Mouse (Mus musculus): ENCODE measurements around the gene Nfkbia. TPM values are rescaled to one million over a fixed set of nuclear protein-coding genes. Genes with fewer than 3 reads are reported as not detected.

Gene Nfkbia
- polyA plus RNA-seq (2014; fragmentation: Nextera tagmentation; extraction: Ambion mirVana): 40.8 and 41.2 TPM in 2 replicates

DNA sequence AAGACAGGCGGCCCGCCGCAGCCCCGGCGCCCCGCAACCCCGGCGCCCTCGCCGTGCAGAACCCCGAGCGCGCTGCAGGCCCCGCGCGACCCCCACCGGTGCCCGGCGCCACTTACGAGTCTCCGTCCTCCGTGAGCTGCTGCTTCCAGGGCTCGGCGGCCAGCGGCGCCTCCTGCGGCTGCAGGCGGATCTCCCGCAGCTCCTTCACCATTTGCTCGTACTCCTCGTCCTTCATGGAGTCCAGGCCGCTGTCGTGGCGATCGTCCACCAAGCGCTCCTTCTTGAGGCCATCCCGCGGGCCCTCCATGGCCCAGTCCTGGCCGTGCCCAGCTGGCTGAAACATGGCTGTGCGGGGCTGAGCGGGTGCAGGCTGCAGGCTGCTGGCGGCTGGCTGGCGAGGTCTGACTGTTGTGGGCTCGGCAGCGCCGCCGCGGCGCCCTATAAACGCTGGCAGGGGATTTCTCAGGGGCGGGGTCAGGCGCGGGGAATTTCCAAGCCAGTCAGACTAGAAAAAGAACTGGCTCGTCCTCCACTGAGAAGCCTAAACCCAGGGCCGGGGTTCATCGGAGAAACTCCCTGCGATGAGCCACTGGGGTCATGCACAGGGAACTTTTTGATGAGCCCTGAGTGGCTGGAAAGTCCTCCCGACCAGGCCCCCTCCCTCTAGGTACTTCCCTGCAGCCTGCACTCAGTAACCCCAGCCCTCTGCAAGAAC lies at the start of gene Nfkbia:
TSS of gene Nfkbia (minus strand) at position 464 of the 715 bp plus-strand sequence.
- Histone ChIP-seq H3K4me3 (ENCODE audit: low read depth, low read length) (peak within 1 kb of the TSS; percentile 87), H3K9ac (ENCODE audit: low read length) (peak within 1 kb of the TSS; percentile 94), H3K36me3 (ENCODE audit: control insufficient read depth, insufficient read depth, low read length) (no peaks in the 10 kb centered on the region; the same call in 1 of the 2 replicates), H3K27me3 (ENCODE audit: control insufficient read depth, insufficient read depth, low read length) (no peaks in the 10 kb centered on the region), H3K4me1 (replicated peaks; ENCODE audit: control insufficient read depth, insufficient read depth, low read length) (peaks cover 7% of the 10 kb centered on the region), H3K27ac (ENCODE audit: low read depth, low read length) (peak within 1 kb of the TSS; percentile 98), H3K9me3 (ENCODE audit: control insufficient read depth, low read length) (no peaks in the 10 kb centered on the region), H3K4me2 (ENCODE audit: low read depth, low read length, severe bottlenecking) (peak within 1 kb of the TSS; percentile 85)
- ATAC-seq (replicated peaks; ENCODE audit: low FRiP score): peak; percentile 90
- DNase-seq (ENCODE audit: low spot score): peak; percentile 95
- under 1% methylated on average over 52 of the region's 58 CpGs for WGBS

DNA sequence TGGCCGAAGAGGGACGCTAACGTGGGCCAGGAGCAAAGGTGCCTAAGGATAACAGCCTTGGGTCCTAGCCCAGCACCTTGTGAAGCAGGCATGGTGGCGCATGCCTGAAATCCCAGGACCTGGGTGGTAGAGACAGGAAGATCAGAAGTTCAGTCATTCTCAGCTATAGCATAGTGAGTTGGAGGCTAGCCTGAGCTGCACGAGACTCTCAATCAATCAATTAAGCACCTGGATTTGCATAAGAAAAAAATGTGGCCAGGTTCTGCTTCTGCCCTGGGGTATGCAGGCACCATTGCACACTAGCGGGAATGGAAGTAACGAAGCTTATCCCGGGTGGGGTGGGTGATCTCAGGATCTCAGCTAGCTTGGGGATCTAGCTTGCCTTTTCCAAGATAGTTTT lies 46.7 kb upstream of the Nfkbia start:
- H3K9ac ChIP-seq (ENCODE audit: low read length): no peak overlapping the region
- H3K9me3 ChIP-seq (ENCODE audit: control insufficient read depth, low read length): no peaks in the 10 kb centered on the region
- H3K4me2 ChIP-seq (ENCODE audit: low read depth, low read length, severe bottlenecking): no peak overlapping the region
- 42% methylated on average over 8 of the region's 8 CpGs for WGBS
- H3K4me1 ChIP-seq (replicated peaks; ENCODE audit: control insufficient read depth, insufficient read depth, low read length): no peaks in the 10 kb centered on the region
- no peaks in the 10 kb centered on the region for H3K36me3 ChIP-seq (ENCODE audit: control insufficient read depth, insufficient read depth, low read length)
- DNase-seq (ENCODE audit: low spot score) (no peak), ATAC-seq (replicated peaks; ENCODE audit: low FRiP score) (no peak)
- H3K27ac ChIP-seq (ENCODE audit: low read depth, low read length): no peak overlapping the region
- 0 out of 2 replicates have a peak, but pooled peaks cover 3% of the 10 kb centered on the region for H3K27me3 ChIP-seq (ENCODE audit: control insufficient read depth, insufficient read depth, low read length)
- no peak overlapping the region for H3K4me3 ChIP-seq (ENCODE audit: low read depth, low read length)

DNA sequence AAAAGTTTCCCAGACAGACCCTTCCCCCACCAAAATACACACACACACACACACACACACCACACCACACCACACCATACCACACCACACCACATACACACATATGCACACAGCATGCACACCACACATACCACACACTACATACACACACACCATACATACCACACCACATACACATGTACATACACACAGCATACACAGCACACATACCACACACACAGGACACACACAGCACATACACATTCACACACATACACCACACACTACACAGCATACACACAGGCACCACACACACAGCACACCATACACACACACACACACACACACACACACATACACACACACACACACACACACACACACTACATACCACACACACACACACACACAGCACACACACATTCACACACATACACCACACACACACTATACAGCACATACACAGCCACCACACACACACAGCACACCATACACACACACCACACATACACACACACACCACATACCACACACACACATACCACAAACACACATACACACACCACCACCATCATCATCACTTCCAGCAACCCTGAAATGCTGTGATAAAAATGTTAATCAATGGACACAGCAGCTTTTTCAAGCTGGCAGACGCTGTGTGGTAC lies 46.0 kb upstream of the Nfkbia start:
- Histone ChIP-seq H3K27ac (ENCODE audit: low read depth, low read length) (no peak overlapping the region), H3K27me3 (ENCODE audit: control insufficient read depth, insufficient read depth, low read length) (0 out of 2 replicates have a peak, but pooled peaks cover 3% of the 10 kb centered on the region), H3K4me3 (ENCODE audit: low read depth, low read length) (no peak overlapping the region), H3K4me2 (ENCODE audit: low read depth, low read length, severe bottlenecking) (no peak overlapping the region), H3K36me3 (ENCODE audit: control insufficient read depth, insufficient read depth, low read length) (no peaks in the 10 kb centered on the region), H3K9ac (ENCODE audit: low read length) (no peak overlapping the region), H3K9me3 (ENCODE audit: control insufficient read depth, low read length) (no peaks in the 10 kb centered on the region), H3K4me1 (replicated peaks; ENCODE audit: control insufficient read depth, insufficient read depth, low read length) (no peaks in the 10 kb centered on the region)
- ATAC-seq (replicated peaks; ENCODE audit: low FRiP score) (peak; percentile 49; the same call in 1 of the 2 replicates), DNase-seq (ENCODE audit: low spot score) (no peak)
- 89% methylated on average over 1 of the region's 1 CpGs for WGBS

GRCm38 (mm10) chr12:55537742-55538141 lies 45.3 kb upstream of the Nfkbia start:
- H3K36me3 ChIP-seq (ENCODE audit: control insufficient read depth, insufficient read depth, low read length): no peaks in the 10 kb centered on the region
- H3K4me2 ChIP-seq (ENCODE audit: low read depth, low read length, severe bottlenecking): no peak overlapping the region
- no peaks in the 10 kb centered on the region for H3K4me1 ChIP-seq (replicated peaks; ENCODE audit: control insufficient read depth, insufficient read depth, low read length)
- WGBS: 36% methylated on average over 7 of the region's 7 CpGs
- H3K27ac ChIP-seq (ENCODE audit: low read depth, low read length): no peak overlapping the region
- DNase-seq (ENCODE audit: low spot score) (no peak), ATAC-seq (replicated peaks; ENCODE audit: low FRiP score) (no peak)
- H3K9me3 ChIP-seq (ENCODE audit: control insufficient read depth, low read length): no peaks in the 10 kb centered on the region
- H3K4me3 ChIP-seq (ENCODE audit: low read depth, low read length): no peak overlapping the region
- 0 out of 2 replicates have a peak, but pooled peaks cover 3% of the 10 kb centered on the region for H3K27me3 ChIP-seq (ENCODE audit: control insufficient read depth, insufficient read depth, low read length)
- no peak overlapping the region for H3K9ac ChIP-seq (ENCODE audit: low read length)

DNA sequence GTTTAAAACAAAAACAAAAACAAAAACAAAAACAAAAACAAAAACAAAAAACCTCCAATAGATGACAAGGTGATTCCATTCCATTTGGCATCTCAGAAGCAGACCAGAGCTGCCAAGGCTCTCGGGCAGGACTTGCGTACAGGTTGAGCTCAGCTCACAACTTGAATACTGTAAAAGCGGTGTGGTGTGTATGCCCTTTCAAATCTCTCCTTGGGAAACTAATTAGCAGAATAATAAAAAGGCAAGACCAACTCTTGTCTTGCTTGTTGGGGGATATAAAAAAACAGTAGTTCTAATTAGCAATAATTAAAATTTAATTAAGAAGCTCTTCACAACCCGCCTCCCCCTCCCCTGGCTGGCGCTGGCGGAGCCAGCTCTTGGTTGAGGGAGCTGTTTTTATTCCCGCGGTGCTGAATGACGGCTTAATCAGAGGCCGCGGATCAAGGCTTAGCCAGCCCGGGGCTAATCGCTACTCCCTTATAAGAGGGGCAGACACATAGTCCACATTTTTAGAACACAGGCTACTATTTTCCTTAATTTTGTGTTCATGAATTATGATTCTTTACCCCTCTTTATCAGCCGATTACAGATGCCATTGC lies 44.2 kb upstream of the Nfkbia start:
- Histone ChIP-seq H3K27me3 (ENCODE audit: control insufficient read depth, insufficient read depth, low read length) (0 out of 2 replicates have a peak, but pooled peaks cover 3% of the 10 kb centered on the region), H3K9me3 (ENCODE audit: control insufficient read depth, low read length) (no peaks in the 10 kb centered on the region), H3K4me2 (ENCODE audit: low read depth, low read length, severe bottlenecking) (no peak overlapping the region; the same call in 1 of the 2 replicates), H3K36me3 (ENCODE audit: control insufficient read depth, insufficient read depth, low read length) (no peaks in the 10 kb centered on the region), H3K27ac (ENCODE audit: low read depth, low read length) (no peak overlapping the region), H3K4me3 (ENCODE audit: low read depth, low read length) (no peak overlapping the region), H3K4me1 (replicated peaks; ENCODE audit: control insufficient read depth, insufficient read depth, low read length) (no peaks in the 10 kb centered on the region), H3K9ac (ENCODE audit: low read length) (no peak overlapping the region)
- 3% methylated on average over 14 of the region's 14 CpGs for WGBS
- DNase-seq (ENCODE audit: low spot score) (peak; percentile 84), ATAC-seq (replicated peaks; ENCODE audit: low FRiP score) (peak; percentile 77)

GRCm38 (mm10) chr12:55526983-55527752 lies 34.7 kb upstream of the Nfkbia start:
- 68% methylated on average over 15 of the region's 15 CpGs for WGBS
- Histone ChIP-seq H3K9ac (ENCODE audit: low read length) (no peak overlapping the region), H3K4me2 (ENCODE audit: low read depth, low read length, severe bottlenecking) (no peak overlapping the region), H3K4me1 (replicated peaks; ENCODE audit: control insufficient read depth, insufficient read depth, low read length) (no peaks in the 10 kb centered on the region), H3K27ac (ENCODE audit: low read depth, low read length) (no peak overlapping the region), H3K9me3 (ENCODE audit: control insufficient read depth, low read length) (no peaks in the 10 kb centered on the region), H3K4me3 (ENCODE audit: low read depth, low read length) (no peak overlapping the region), H3K27me3 (ENCODE audit: control insufficient read depth, insufficient read depth, low read length) (no peaks in the 10 kb centered on the region), H3K36me3 (ENCODE audit: control insufficient read depth, insufficient read depth, low read length) (no peaks in the 10 kb centered on the region)
- no peak for ATAC-seq (replicated peaks; ENCODE audit: low FRiP score)
- DNase-seq (ENCODE audit: low spot score): no peak

DNA sequence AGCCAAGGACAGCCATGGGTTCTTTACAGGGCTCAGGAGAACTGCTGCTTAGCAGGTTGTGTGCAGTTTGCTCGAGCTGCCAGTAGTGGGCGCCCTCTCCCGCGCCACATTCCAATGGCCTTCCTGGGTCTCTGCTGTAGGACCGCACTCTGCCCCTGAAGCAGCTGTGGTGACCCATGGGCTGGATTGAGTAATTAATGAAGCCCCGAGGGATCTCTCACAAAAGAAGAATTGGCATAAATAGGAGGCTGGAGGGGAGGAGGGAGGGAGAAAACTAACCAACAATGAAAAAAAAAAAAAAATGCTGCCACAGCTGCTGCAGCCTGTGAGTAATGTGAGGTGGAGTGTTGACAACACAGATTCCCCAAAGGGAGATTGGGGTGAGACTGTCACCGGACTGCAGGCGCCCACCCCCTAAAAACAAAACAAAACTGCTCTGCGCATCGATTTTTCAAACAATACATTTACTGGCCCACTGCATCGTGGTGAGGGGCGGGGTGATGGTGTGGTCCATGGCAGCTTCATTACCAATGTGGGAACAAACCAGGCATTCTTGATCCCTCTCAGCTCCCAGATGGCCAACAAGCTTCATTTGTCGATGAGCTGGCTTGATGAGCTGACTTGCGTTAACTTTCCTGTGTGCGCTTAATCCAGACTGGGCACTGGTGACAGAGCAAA lies 25.8 kb upstream of the Nfkbia start:
- Histone ChIP-seq H3K36me3 (ENCODE audit: control insufficient read depth, insufficient read depth, low read length) (no peaks in the 10 kb centered on the region), H3K27ac (ENCODE audit: low read depth, low read length) (no peak overlapping the region), H3K4me3 (ENCODE audit: low read depth, low read length) (no peak overlapping the region), H3K9ac (ENCODE audit: low read length) (no peak overlapping the region), H3K9me3 (ENCODE audit: control insufficient read depth, low read length) (no peaks in the 10 kb centered on the region), H3K4me1 (replicated peaks; ENCODE audit: control insufficient read depth, insufficient read depth, low read length) (no peaks in the 10 kb centered on the region), H3K27me3 (ENCODE audit: control insufficient read depth, insufficient read depth, low read length) (no peaks in the 10 kb centered on the region), H3K4me2 (ENCODE audit: low read depth, low read length, severe bottlenecking) (no peak overlapping the region)
- ATAC-seq (replicated peaks; ENCODE audit: low FRiP score) (peak; percentile 69), DNase-seq (ENCODE audit: low spot score) (peak; percentile 84)
- 45% methylated on average over 15 of the region's 15 CpGs for whole genome bisulfite sequencing

DNA sequence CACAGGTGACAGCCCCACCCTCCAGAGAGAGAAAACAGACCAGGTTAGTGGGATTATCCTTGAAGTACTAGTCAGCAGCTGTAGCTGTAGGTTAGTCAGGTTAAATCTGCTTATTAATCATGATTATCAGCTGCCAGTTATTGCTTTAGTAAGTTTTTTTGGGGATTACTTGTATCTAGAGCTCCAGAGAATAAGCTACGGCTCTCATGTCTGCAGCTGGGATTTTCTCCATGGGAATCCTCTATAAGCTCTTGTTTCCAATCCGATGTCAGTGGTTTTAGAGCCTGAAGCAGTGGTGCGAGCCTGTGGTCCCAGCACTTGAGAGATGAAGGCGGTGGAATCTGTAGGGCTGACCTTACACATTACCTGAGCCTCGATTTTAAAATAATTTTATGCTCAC lies 16.4 kb upstream of the Nfkbia start:
- DNase-seq (ENCODE audit: low spot score) (no peak), ATAC-seq (replicated peaks; ENCODE audit: low FRiP score) (no peak)
- Histone ChIP-seq H3K27me3 (ENCODE audit: control insufficient read depth, insufficient read depth, low read length) (no peaks in the 10 kb centered on the region), H3K9me3 (ENCODE audit: control insufficient read depth, low read length) (no peaks in the 10 kb centered on the region), H3K4me2 (ENCODE audit: low read depth, low read length, severe bottlenecking) (no peak overlapping the region), H3K4me3 (ENCODE audit: low read depth, low read length) (no peak overlapping the region), H3K36me3 (ENCODE audit: control insufficient read depth, insufficient read depth, low read length) (no peaks in the 10 kb centered on the region), H3K9ac (ENCODE audit: low read length) (no peak overlapping the region), H3K4me1 (replicated peaks; ENCODE audit: control insufficient read depth, insufficient read depth, low read length) (no peaks in the 10 kb centered on the region), H3K27ac (ENCODE audit: low read depth, low read length) (no peak overlapping the region)
- WGBS: 91% methylated on average over 5 of the region's 5 CpGs
